Mouse (Mus musculus): ENCODE measurements at regions not wholly inside any gene's neighbourhood (a gene's known extent, or its start where the extent isn't known, plus 50 kb on each side); places are given as distances from the start of the nearest gene placed in this dataset.

DNA sequence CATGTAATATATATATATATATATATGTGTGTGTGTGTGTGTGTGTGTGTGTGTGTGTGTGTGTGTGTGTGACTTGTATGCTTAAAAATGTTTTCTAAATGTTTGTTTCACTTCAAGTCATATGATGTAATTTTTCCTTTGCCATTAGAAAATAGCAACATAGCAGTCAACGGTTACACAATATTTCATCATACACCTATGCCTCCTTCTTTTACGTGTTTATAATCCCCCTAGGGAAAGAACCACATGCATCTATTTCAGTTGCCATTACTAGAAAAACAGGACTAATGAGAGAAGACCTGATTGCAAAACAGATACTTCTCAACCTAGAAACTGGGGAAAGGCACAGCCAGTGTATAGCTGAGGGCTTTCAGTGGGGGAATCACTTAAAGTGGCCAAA, 65.2 kb upstream of the Mbnl1 start:
- no peak for TF ChIP-seq GATA1 (IDR thresholded peaks at IDR 0.05; ENCODE audit: borderline replicate concordance, low read length)
- TF ChIP-seq FLI1 (IDR thresholded peaks at IDR 0.05; ENCODE audit: low read length), result no peak
- Histone ChIP-seq H3K4me1 (peaks cover 55% of the 10 kb centered on the region), H3K9me3 (no peaks in the 10 kb centered on the region), H3K4me3 (replicated peaks) (no peak overlapping the region), H3K36me3 (replicated peaks; ENCODE audit: low read length) (no peaks in the 10 kb centered on the region), H3K27me3 (replicated peaks) (no peaks in the 10 kb centered on the region)

DNA sequence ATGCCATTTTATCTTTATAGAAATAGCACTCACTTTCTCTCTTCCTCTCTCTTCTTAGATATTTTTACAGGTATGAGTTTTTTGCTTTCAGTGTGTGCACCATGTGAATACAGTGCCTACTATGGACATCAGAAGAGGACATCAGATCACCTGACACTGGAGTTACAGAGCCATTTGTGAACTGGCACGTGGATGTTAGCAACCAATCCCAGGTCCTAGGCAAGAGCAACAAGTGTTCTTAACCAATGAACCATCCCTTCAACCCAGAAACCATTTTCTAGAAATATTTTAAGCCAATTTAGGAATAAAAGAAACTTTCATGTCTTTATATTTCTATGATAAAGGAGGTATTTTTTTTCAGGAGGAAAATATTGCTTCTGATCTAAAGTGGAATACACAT, 64.7 kb upstream of the Mbnl1 start:
- H3K4me1 ChIP-seq, result peaks cover 60% of the 10 kb centered on the region
- no peak for TF ChIP-seq FLI1 (IDR thresholded peaks at IDR 0.05; ENCODE audit: low read length)
- TF ChIP-seq GATA1 (IDR thresholded peaks at IDR 0.05; ENCODE audit: borderline replicate concordance, low read length), result no peak
- H3K27me3 ChIP-seq (replicated peaks), result no peaks in the 10 kb centered on the region
- H3K4me3 ChIP-seq (replicated peaks), result peak overlapping the region; percentile 60
- no peaks in the 10 kb centered on the region for H3K9me3 ChIP-seq
- no peaks in the 10 kb centered on the region for H3K36me3 ChIP-seq (replicated peaks; ENCODE audit: low read length)

DNA sequence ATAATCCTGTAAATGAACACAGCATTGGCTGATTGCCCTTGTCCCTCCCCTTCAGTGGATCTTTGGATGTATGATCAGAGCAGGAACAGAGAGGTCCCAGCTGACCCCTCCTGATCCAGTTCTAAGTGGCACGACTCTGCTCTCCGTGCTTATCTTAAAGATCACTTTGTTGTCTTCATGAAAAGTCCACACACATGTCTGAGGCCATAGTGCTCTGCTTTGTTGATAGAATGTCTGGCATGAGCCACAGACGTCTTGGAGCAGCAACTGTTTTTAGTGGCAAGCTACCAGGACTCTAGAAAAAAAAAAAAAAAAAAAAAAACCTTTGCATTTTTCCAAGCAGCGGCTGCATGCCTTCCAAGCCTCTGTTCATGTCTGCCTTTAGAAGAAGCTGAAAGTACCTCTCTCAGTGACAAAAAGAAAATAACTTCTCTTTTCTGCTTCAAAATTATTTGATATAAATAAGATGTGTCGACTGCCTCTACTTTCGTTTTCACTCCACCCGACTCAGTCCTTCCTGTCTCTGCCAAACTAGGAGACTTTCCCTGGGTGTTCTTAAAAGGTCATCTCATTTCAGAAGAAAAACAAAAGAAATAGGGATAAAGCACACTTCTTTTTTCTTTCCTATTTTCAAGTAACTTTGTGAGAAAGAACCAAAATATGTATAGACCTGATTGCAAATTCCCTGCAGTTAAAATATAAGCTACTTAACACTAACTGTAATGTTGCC, 63.9 kb upstream of the Mbnl1 start:
- no peaks in the 10 kb centered on the region for H3K27me3 ChIP-seq (replicated peaks)
- H3K36me3 ChIP-seq (replicated peaks; ENCODE audit: low read length), result no peaks in the 10 kb centered on the region
- H3K9me3 ChIP-seq, result no peaks in the 10 kb centered on the region
- peaks cover 68% of the 10 kb centered on the region for H3K4me1 ChIP-seq
- H3K4me3 ChIP-seq (replicated peaks), result peak overlapping the region; percentile 91
- no peak for TF ChIP-seq FLI1 (IDR thresholded peaks at IDR 0.05; ENCODE audit: low read length)
- no peak for TF ChIP-seq GATA1 (IDR thresholded peaks at IDR 0.05; ENCODE audit: borderline replicate concordance, low read length)

DNA sequence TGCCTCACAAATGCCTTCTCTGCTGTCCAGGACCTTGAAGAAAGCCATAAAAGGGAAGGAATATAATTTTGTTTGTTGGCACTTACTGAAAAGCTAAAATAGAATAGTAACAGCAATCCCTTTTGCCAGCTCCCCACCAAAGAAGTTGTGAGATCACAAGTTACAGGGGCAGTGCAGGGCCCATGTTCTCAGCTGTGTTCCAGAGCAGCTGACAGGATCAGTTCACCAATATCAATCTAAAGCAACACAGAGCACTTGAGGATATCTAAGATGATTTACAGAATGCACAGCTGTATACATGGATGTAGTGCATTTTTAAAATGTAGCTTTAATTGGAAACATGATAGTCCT, 63.4 kb upstream of the Mbnl1 start:
- no peaks in the 10 kb centered on the region for H3K27me3 ChIP-seq (replicated peaks)
- TF ChIP-seq FLI1 (IDR thresholded peaks at IDR 0.05; ENCODE audit: low read length) (no peak), GATA1 (IDR thresholded peaks at IDR 0.05; ENCODE audit: borderline replicate concordance, low read length) (no peak)
- no peaks in the 10 kb centered on the region for H3K9me3 ChIP-seq
- H3K4me1 ChIP-seq, result peaks cover 74% of the 10 kb centered on the region
- peak overlapping the region; percentile 91 for H3K4me3 ChIP-seq (replicated peaks)
- no peaks in the 10 kb centered on the region for H3K36me3 ChIP-seq (replicated peaks; ENCODE audit: low read length)

DNA sequence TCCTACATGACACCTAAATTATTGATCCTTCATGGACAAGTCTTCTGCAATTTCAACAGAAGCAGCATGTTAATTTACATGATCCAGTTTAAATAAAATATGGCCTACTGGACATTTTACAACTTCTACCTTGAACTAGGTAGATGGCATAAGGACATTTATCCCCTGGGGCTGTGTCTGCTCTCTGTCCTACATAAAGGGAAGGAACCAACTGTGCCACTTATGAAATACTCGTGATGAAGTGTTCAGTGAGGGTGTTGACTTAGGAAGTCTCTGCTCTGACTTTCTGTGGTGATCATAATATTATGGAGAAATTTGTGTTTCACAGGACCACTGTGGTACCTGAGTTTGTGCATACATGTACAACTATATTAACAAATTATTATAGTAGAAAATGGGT, 60.9 kb upstream of the Mbnl1 start:
- peaks cover 73% of the 10 kb centered on the region for H3K4me1 ChIP-seq
- no peaks in the 10 kb centered on the region for H3K27me3 ChIP-seq (replicated peaks)
- H3K36me3 ChIP-seq (replicated peaks; ENCODE audit: low read length), result no peaks in the 10 kb centered on the region
- H3K9me3 ChIP-seq, result no peaks in the 10 kb centered on the region
- TF ChIP-seq GATA1 (IDR thresholded peaks at IDR 0.05; ENCODE audit: borderline replicate concordance, low read length), result no peak
- H3K4me3 ChIP-seq (replicated peaks), result no peak overlapping the region

DNA sequence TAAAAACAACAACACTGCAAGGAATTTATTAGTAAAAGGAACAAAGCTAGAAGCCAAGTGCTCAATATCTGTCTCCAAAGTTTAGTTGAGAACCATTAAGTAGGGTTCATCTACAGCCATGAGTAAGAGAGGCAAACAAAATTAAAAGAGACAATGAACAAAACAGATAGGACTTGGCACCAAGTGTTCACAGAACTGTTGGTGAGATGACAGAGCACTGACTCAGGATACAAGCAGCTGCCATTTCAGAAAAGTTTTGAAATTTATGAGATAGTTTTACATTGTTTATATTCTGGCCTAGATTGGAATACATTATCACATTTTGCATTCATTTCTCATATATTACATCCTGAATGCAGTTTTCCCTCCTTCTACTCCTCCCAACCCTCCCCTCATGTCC, 60.4 kb upstream of the Mbnl1 start:
- Histone ChIP-seq H3K4me3 (replicated peaks) (no peak overlapping the region), H3K4me1 (peaks cover 77% of the 10 kb centered on the region), H3K9me3 (no peaks in the 10 kb centered on the region), H3K36me3 (replicated peaks; ENCODE audit: low read length) (no peaks in the 10 kb centered on the region), H3K27me3 (replicated peaks) (no peaks in the 10 kb centered on the region)
- no peak for TF ChIP-seq GATA1 (IDR thresholded peaks at IDR 0.05; ENCODE audit: borderline replicate concordance, low read length)
- no peak for TF ChIP-seq FLI1 (IDR thresholded peaks at IDR 0.05; ENCODE audit: low read length)

DNA sequence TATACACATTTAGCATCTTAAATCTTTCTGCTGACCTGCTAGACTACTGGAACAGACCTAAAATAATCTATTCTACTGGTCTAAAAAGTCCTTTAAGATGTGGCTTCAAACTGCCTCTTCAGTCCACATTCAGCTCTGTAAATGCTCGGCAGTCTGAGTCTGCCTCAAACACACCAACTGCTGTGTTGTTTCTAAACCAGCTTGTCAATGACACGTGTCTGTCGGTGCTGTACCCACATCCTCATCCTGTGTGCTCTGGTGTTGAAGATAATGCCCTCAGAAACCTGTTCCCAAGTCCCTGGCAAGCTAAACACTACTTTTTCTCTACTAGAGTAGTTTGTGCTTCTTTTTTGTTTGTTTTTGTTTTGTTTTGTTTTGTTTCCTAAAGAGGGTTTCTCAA, 58.9 kb upstream of the Mbnl1 start:
- Histone ChIP-seq H3K4me3 (replicated peaks) (peak overlapping the region; percentile 70), H3K4me1 (peaks cover 78% of the 10 kb centered on the region)
- TF ChIP-seq GATA1 (IDR thresholded peaks at IDR 0.05; ENCODE audit: borderline replicate concordance, low read length) (peak; percentile 80; the same call in 1 of the 3 replicates), FLI1 (IDR thresholded peaks at IDR 0.05; ENCODE audit: low read length) (peak; percentile 33; the same call in 1 of the 2 replicates)

DNA sequence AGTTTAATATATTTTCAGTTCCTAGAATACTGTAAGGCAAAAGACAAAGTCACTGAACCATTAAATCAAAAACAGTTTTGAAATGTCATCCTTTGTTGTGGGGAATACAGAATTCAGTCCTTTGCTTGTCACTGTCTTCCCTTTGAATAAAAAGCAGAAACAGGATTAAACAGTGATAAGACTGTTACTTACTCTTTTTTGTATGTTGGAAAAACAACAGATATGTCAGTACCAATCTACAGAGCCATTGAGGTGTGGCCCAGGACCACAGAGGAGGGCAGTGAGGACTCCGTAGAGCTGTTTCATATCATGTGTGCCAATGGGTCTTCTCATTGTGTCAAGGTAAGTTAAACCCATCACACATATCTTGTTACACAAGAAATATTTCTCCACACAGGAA, 55.6 kb upstream of the Mbnl1 start:
- Histone ChIP-seq H3K9me3 (no peaks in the 10 kb centered on the region), H3K4me1 (peaks cover 60% of the 10 kb centered on the region), H3K4me3 (replicated peaks) (no peak overlapping the region), H3K27me3 (replicated peaks) (no peaks in the 10 kb centered on the region), H3K36me3 (replicated peaks; ENCODE audit: low read length) (no peaks in the 10 kb centered on the region)
- TF ChIP-seq FLI1 (IDR thresholded peaks at IDR 0.05; ENCODE audit: low read length) (no peak), GATA1 (IDR thresholded peaks at IDR 0.05; ENCODE audit: borderline replicate concordance, low read length) (no peak)

More for the DNA sequence above, 58.9 kb upstream of the Mbnl1 start:
- Histone ChIP-seq H3K36me3 (replicated peaks; ENCODE audit: low read length) (no peaks in the 10 kb centered on the region), H3K27me3 (replicated peaks) (no peaks in the 10 kb centered on the region), H3K9me3 (no peaks in the 10 kb centered on the region)

DNA sequence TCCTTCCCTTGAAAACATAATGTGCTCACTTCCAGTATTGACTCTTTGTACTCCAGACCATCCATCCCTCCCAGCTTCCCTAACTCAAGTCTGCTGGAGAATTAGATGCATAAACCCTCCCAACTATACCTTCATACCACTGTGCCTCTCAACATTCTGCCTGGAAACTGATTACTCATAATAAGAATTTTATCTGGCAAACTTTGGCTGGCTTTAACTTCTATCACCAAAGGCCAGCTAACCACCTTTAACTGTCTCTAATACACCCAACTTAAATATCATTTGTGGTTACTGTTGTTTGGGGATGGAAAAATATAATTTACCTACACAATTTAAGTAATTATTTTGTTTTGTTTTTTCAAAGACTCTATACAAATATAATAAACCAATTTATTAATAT, 54.0 kb upstream of the Mbnl1 start:
- Histone ChIP-seq H3K4me3 (replicated peaks) (no peak overlapping the region), H3K27me3 (replicated peaks) (no peaks in the 10 kb centered on the region), H3K36me3 (replicated peaks; ENCODE audit: low read length) (no peaks in the 10 kb centered on the region), H3K4me1 (peaks cover 58% of the 10 kb centered on the region), H3K9me3 (no peaks in the 10 kb centered on the region)
- TF ChIP-seq GATA1 (IDR thresholded peaks at IDR 0.05; ENCODE audit: borderline replicate concordance, low read length) (no peak), FLI1 (IDR thresholded peaks at IDR 0.05; ENCODE audit: low read length) (no peak)

DNA sequence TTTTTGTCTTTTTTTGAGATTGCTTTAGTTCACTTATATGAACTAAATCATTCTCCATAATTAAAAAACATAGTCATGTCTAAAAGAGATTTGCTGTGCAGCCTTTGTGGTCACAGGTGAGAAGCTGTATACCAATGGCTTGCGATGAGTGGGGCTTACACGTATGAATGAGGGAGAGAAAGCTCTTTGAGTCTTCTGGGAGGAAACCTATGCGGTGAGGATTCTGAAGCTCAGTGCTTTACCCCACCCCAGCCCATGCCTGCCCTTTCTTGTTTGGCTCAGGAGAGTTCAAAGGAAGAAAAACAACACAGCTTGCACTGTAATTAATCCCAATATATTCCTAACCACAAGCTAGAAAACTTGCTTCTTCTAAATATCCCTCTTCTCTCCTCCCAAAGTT, 53.4 kb upstream of the Mbnl1 start:
- no peaks in the 10 kb centered on the region for H3K9me3 ChIP-seq
- H3K4me3 ChIP-seq (replicated peaks), result no peak overlapping the region
- H3K36me3 ChIP-seq (replicated peaks; ENCODE audit: low read length), result no peaks in the 10 kb centered on the region
- TF ChIP-seq FLI1 (IDR thresholded peaks at IDR 0.05; ENCODE audit: low read length) (no peak), GATA1 (IDR thresholded peaks at IDR 0.05; ENCODE audit: borderline replicate concordance, low read length) (no peak)
- no peaks in the 10 kb centered on the region for H3K27me3 ChIP-seq (replicated peaks)
- H3K4me1 ChIP-seq, result peaks cover 58% of the 10 kb centered on the region

Data from megakaryocyte, embryonic 14.5 days (primary cell).